Mouse (Mus musculus): ENCODE data around the gene Abcb4.

- no peak for TF ChIP-seq CTCF (IDR thresholded peaks at IDR 0.05)
- TF ChIP-seq EP300 (IDR thresholded peaks at IDR 0.05; ENCODE audit: insufficient read depth, low read depth, low read length) = no peak
Measured at GRCm38 (mm10) chr5:8861811-8862210, 31.7 kb upstream of the Abcb4 start.
